Mouse (Mus musculus) cerebral cortex, adult 2 months (tissue): Measurements from ENCODE around the gene Slc22a13.

ENCODE experiments used
- WGBS: fragments of 180-500 bp; shearing (Covaris S2); methylation state at CpG from one replicate; pipeline ENCODE4 v1.1.7; 2018; 5-methylcytosine and 5-hydroxymethylcytosine counted together

The Slc22a13 gene

GRCm38 (mm10) chr9:119208998-119209397 lies at the start of gene Slc22a13:
Gene Slc22a13, minus strand, starts transcription at chr9:119209098.
- WGBS = 96% methylated on average over 4 of the region's 4 CpGs

GRCm38 (mm10) chr9:119258128-119258527 lies 49.2 kb upstream of the Slc22a13 start:
- 80% methylated on average over 5 of the region's 5 CpGs for WGBS

- 96% methylated on average over 12 of the region's 12 CpGs for WGBS
These were observed 47.3 kb upstream of the Slc22a13 start for GRCm38 (mm10) chr9:119256161-119256560.

GRCm38 (mm10) chr9:119255096-119255495 lies 46.2 kb upstream of the Slc22a13 start:
- 92% methylated on average over 1 of the region's 1 CpGs for WGBS

GRCm38 (mm10) chr9:119254187-119254586 lies 45.3 kb upstream of the Slc22a13 start:
- 85% methylated on average over 2 of the region's 2 CpGs for WGBS

- WGBS = 78% methylated on average over 5 of the region's 5 CpGs
These were observed 39.1 kb upstream of the Slc22a13 start for GRCm38 (mm10) chr9:119247996-119248395.

- 77% methylated on average over 5 of the region's 5 CpGs for WGBS
These were observed 37.9 kb upstream of the Slc22a13 start for GRCm38 (mm10) chr9:119246826-119247225.

- 94% methylated on average over 3 of the region's 3 CpGs for WGBS
These were observed 35.1 kb upstream of the Slc22a13 start for GRCm38 (mm10) chr9:119243981-119244380.

- WGBS = 82% methylated on average over 11 of the region's 11 CpGs
These were observed 32.4 kb upstream of the Slc22a13 start for GRCm38 (mm10) chr9:119241169-119241865.

- WGBS = 69% methylated on average over 10 of the region's 10 CpGs
These were observed 31.5 kb upstream of the Slc22a13 start for GRCm38 (mm10) chr9:119240286-119240997.

GRCm38 (mm10) chr9:119239274-119239673 lies 30.4 kb upstream of the Slc22a13 start:
- 96% methylated on average over 3 of the region's 3 CpGs for WGBS

GRCm38 (mm10) chr9:119238796-119239195 lies 29.9 kb upstream of the Slc22a13 start:
- WGBS = 86% methylated on average over 4 of the region's 4 CpGs

GRCm38 (mm10) chr9:119231552-119231951 lies 22.7 kb upstream of the Slc22a13 start:
- WGBS = 96% methylated on average over 7 of the region's 7 CpGs

GRCm38 (mm10) chr9:119230829-119231228 lies 21.9 kb upstream of the Slc22a13 start:
- WGBS = 93% methylated on average over 2 of the region's 2 CpGs

- 85% methylated on average over 4 of the region's 4 CpGs for WGBS
These were observed 11.4 kb upstream of the Slc22a13 start for GRCm38 (mm10) chr9:119220249-119220648.

- WGBS = 74% methylated on average over 2 of the region's 2 CpGs
These were observed 10.8 kb upstream of the Slc22a13 start for GRCm38 (mm10) chr9:119219667-119220066.

GRCm38 (mm10) chr9:119215341-119215740 lies 6.4 kb upstream of the Slc22a13 start:
- 96% methylated on average over 2 of the region's 2 CpGs for WGBS

- WGBS = 88% methylated on average over 6 of the region's 6 CpGs
These were observed 5.7 kb upstream of the Slc22a13 start for GRCm38 (mm10) chr9:119214601-119215000.

- WGBS = 79% methylated on average over 8 of the region's 8 CpGs
These were observed 4.1 kb upstream of the Slc22a13 start for GRCm38 (mm10) chr9:119212996-119213395.

GRCm38 (mm10) chr9:119207113-119207512 lies 1.8 kb downstream of the Slc22a13 start:
- 77% methylated on average over 4 of the region's 4 CpGs for WGBS

- WGBS = 84% methylated on average over 2 of the region's 2 CpGs
These were observed 2.2 kb downstream of the Slc22a13 start for GRCm38 (mm10) chr9:119206666-119207065.

- WGBS = 91% methylated on average over 5 of the region's 5 CpGs
These were observed 3.1 kb downstream of the Slc22a13 start for GRCm38 (mm10) chr9:119205756-119206155.

- WGBS = 95% methylated on average over 9 of the region's 9 CpGs
These were observed 5.3 kb downstream of the Slc22a13 start for GRCm38 (mm10) chr9:119203617-119204016.
